Mouse (Mus musculus) limb, embryonic 11.5 days (tissue): ENCODE measurements around the gene Ptpn11. TPM values are rescaled to one million over a fixed set of nuclear protein-coding genes. Genes with fewer than 3 reads are reported as not detected.

Experiments
- ATAC-seq: fragments of 200-750 bp; cut with Nextera tagmentation; 2 replicates; pipeline ENCODE4 v1.8.0; 2017; ENCODE audit warnings: low read depth; ENCODE audit not compliant: insufficient number of reproducible peaks, low FRiP score, low TSS enrichment
- DNase-seq: peaks from one replicate; pipeline ENCODE4 v3.0.0-alpha.2; 2015; ENCODE audit warnings: low spot score
- H3K27ac ChIP-seq: fragments of 300-500 bp; sonication (generic); replicated peaks from 2 replicates; pipeline ENCODE4 v1.5.1; 2014; ENCODE audit warnings: low read depth, mild to moderate bottlenecking, low read length
- H3K27me3 ChIP-seq: fragments of 300-500 bp; sonication (generic); 2 replicates; pipeline ENCODE4 v1.6.1; 2014; ENCODE audit warnings: mild to moderate bottlenecking, low read length, mixed read lengths; ENCODE audit not compliant: control insufficient read depth, insufficient read depth
- H3K36me3 ChIP-seq: fragments of 300-500 bp; sonication (generic); 2 replicates; pipeline ENCODE4 v1.6.1; 2014; ENCODE audit warnings: mild to moderate bottlenecking, low read length, moderate library complexity, mixed read lengths; ENCODE audit not compliant: control insufficient read depth, insufficient read depth
- H3K4me1 ChIP-seq: fragments of 300-500 bp; sonication (generic); 2 replicates; pipeline ENCODE4 v1.6.1; 2014; ENCODE audit warnings: low read length, mixed read lengths; ENCODE audit not compliant: control insufficient read depth, insufficient read depth
- H3K4me2 ChIP-seq: fragments of 300-500 bp; sonication (generic); 2 replicates; pipeline ENCODE4 v1.6.1; 2014; ENCODE audit warnings: low read depth, mild to moderate bottlenecking, moderate library complexity; ENCODE audit not compliant: severe bottlenecking
- H3K4me3 ChIP-seq: fragments of 300-500 bp; sonication (generic); 2 replicates; pipeline ENCODE4 v1.5.1; 2014; ENCODE audit warnings: low read depth, low read length
- H3K9ac ChIP-seq: fragments of 300-500 bp; sonication (generic); 2 replicates; pipeline ENCODE4 v1.6.1; 2014; ENCODE audit warnings: mild to moderate bottlenecking, low read length
- H3K9me3 ChIP-seq: fragments of 300-500 bp; sonication (generic); 2 replicates; pipeline ENCODE4 v1.6.1; 2016; ENCODE audit warnings: low read length; ENCODE audit not compliant: control insufficient read depth
- WGBS: fragments of 180-500 bp; shearing (Covaris S2); extraction: QIAGEN DNeasy Blood & Tissue Kit; methylation state at CpG from one replicate; pipeline ENCODE4 v1.1.7; 2014; 5-methylcytosine and 5-hydroxymethylcytosine counted together
- polyA plus RNA-seq: library from polyadenylated mRNA; unstranded; fragments of >200 nt; fragmentation: Nextera tagmentation; extraction: Ambion mirVana; gene quantifications from 2 replicates; pipeline ENCODE4 v1.2.1, GENCODE M21; 2014

The Ptpn11 gene
- polyA plus RNA-seq, 1 experiment from 2014 or later, result 27.5 TPM

DNA sequence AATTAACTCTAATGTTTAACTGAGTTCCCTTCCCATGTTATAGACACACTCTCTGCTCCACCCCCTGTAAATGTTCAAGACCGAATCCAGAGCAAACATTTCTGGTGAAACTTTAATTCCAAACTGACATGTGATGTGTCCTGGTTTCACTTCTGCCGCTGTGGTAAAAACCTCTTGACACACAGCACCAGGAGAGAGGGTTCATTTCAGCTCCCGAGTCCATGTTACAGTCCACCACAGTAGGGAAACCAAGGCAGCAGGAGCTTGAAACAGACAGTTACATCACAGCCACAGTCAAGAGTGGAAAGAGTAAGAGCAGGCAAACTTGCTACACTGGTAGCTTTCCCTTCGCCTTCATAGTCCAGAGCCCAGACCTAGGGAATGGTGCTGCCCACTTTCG lies 94.5 kb downstream of the Ptpn11 start:
- Histone ChIP-seq H3K9me3 (no peaks in the 10 kb centered on the region), H3K36me3 (no peaks in the 10 kb centered on the region), H3K27me3 (no peaks in the 10 kb centered on the region), H3K9ac (no peak overlapping the region), H3K4me1 (no peaks in the 10 kb centered on the region), H3K27ac (no peak overlapping the region), H3K4me2 (no peak overlapping the region), H3K4me3 (no peak overlapping the region)
- DNase-seq (no peak), ATAC-seq (no peak)
- WGBS, result 89% methylated on average over 5 of the region's 5 CpGs

DNA sequence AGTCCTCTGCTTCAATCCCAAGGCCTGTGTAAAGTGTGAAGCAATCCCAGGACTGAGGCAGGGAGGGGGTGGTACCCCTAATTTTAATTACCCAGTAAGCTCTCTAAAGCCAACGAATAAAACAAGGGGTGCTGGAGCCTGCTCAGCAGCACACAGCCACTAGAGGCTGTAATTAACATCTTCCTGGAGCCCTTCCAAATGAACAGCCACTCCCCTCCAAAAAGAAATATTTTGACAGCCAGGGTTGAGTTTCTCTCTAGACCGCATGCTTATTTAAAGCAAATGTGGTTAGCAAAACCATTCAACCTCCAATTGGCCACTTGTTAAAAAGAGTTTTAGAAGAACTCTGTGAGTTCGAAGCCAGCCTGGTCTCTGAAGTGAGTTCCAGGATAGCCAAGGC lies 97.9 kb downstream of the Ptpn11 start:
- ATAC-seq, result no peak

DNA sequence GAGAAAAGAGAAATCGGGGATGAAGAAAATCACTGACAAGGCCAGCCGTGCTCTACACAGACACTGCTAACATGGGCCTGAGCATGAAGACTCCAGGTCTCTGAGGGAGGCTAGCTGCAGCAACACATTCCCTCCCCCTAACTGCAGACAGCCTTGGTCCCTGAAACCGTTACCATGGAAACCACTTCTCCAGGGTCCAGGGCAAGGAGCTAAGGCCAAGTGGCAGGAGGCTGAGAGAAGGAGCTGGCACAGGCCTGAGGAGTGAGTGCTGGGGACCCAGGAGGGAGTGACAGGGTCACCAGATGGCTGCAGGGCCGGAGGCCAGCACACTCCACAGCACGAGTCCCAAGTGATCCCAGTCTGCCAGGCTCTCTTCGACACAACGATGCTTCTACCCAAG lies 101.5 kb downstream of the Ptpn11 start:
- H3K4me2 ChIP-seq, result no peak overlapping the region
- no peaks in the 10 kb centered on the region for H3K27me3 ChIP-seq
- H3K36me3 ChIP-seq, result no peaks in the 10 kb centered on the region
- no peaks in the 10 kb centered on the region for H3K4me1 ChIP-seq
- H3K9ac ChIP-seq, result no peak overlapping the region
- DNase-seq (no peak), ATAC-seq (no peak)
- WGBS, result 82% methylated on average over 7 of the region's 7 CpGs
- H3K9me3 ChIP-seq, result no peaks in the 10 kb centered on the region
- H3K4me3 ChIP-seq, result no peak overlapping the region
- no peak overlapping the region for H3K27ac ChIP-seq

More for the DNA sequence above, 97.9 kb downstream of the Ptpn11 start:
- H3K9ac ChIP-seq, result no peak overlapping the region
- no peaks in the 10 kb centered on the region for H3K9me3 ChIP-seq
- H3K27ac ChIP-seq, result no peak overlapping the region
- H3K4me3 ChIP-seq, result no peak overlapping the region
- no peak overlapping the region for H3K4me2 ChIP-seq
- H3K4me1 ChIP-seq, result no peaks in the 10 kb centered on the region
- no peak for DNase-seq
- H3K36me3 ChIP-seq, result no peaks in the 10 kb centered on the region
- no peaks in the 10 kb centered on the region for H3K27me3 ChIP-seq
- WGBS, result 63% methylated on average over 3 of the region's 3 CpGs

DNA sequence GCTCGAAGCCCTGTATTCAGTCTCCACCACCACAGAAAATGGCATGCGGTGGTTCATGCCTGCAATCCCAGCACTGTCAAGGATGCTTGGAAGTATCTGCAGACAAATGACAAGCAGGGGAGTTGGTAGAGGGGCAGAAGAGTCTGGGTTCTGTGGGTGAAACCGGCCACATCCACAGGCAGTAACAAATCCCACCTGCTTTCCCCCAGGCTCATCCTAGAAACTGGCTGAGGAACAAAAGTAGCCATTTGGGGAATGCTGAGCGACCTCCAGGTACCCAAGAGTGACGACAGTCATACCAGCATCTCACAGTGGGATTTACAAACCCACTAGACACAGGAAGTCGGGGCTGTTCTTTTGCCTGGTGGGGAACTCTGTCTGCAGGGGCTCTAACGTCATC lies 103.5 kb downstream of the Ptpn11 start:
- DNase-seq (no peak), ATAC-seq (no peak)
- H3K4me3 ChIP-seq, result no peak overlapping the region
- no peaks in the 10 kb centered on the region for H3K4me1 ChIP-seq
- no peaks in the 10 kb centered on the region for H3K36me3 ChIP-seq
- H3K27ac ChIP-seq, result no peak overlapping the region
- H3K9ac ChIP-seq, result no peak overlapping the region
- 70% methylated on average over 7 of the region's 7 CpGs for WGBS
- H3K9me3 ChIP-seq, result no peaks in the 10 kb centered on the region
- no peak overlapping the region for H3K4me2 ChIP-seq
- H3K27me3 ChIP-seq, result no peaks in the 10 kb centered on the region

DNA sequence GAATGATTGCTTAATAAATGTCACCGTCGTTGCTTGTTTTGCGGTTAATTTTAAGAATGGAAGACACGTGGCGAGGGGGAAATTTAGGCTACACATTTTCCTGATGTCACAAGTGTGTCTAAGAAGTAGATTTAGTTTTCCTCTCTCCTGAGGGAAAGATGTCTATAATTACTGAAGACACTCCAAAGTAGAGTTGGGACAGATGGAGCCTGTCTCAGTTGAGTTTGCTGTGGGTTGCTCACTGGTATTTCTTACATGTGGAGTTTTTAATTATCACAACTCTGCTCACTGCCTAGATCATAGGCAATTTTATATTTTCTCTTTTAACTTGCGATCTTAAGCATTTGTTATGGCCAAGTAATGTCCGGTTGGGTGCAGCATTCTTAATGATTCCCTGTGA lies 108.6 kb downstream of the Ptpn11 start:
- DNase-seq (no peak), ATAC-seq (no peak)
- no peaks in the 10 kb centered on the region for H3K4me1 ChIP-seq
- no peak overlapping the region for H3K27ac ChIP-seq
- 89% methylated on average over 7 of the region's 7 CpGs for WGBS
- H3K9ac ChIP-seq, result no peak overlapping the region
- no peaks in the 10 kb centered on the region for H3K9me3 ChIP-seq
- H3K27me3 ChIP-seq, result no peaks in the 10 kb centered on the region
- H3K4me3 ChIP-seq, result no peak overlapping the region
- H3K36me3 ChIP-seq, result no peaks in the 10 kb centered on the region
- H3K4me2 ChIP-seq, result no peak overlapping the region

DNA sequence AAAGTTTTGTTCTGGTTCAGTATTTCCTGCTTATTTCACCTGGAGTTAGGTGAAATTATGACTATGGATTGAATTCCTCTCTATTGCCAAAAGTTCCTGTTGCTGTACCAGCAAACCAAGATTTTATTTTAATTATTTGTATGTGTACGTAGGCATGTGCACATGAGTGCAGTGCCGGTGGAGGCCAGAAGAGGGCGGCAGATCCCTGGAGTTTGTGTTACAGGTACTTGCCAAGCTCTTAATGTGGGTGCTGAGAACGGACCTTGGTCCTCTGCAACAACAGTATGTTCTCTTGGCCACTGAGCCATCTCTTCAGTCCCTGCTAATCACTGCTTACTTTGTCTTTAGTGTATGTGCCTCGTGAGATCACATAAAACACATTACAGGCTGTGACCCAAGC lies 109.4 kb downstream of the Ptpn11 start:
- Histone ChIP-seq H3K4me3 (no peak overlapping the region), H3K27ac (no peak overlapping the region), H3K9ac (no peak overlapping the region), H3K27me3 (no peaks in the 10 kb centered on the region), H3K36me3 (no peaks in the 10 kb centered on the region), H3K4me1 (no peaks in the 10 kb centered on the region), H3K9me3 (no peaks in the 10 kb centered on the region), H3K4me2 (no peak overlapping the region)
- DNase-seq (no peak), ATAC-seq (no peak)
- 77% methylated on average over 5 of the region's 5 CpGs for WGBS

Other genes with a start within 250 kb of the Ptpn11 start
- gene Rph3a, start 181.3 kb downstream of the Ptpn11 start, polyA plus RNA-seq, result not detected in 2 replicates
- gene Rpl6, start 13.1 kb upstream of the Ptpn11 start, polyA plus RNA-seq, result 801 and 821 TPM in 2 replicates
- gene Hectd4, start 28.8 kb upstream of the Ptpn11 start, polyA plus RNA-seq, result 6.5 and 6.6 TPM in 2 replicates
- 59.7 and 66.6 TPM in 2 replicates for gene Trafd1, start 194.2 kb upstream of the Ptpn11 start, polyA plus RNA-seq
- gene Naa25, start 206.5 kb upstream of the Ptpn11 start, polyA plus RNA-seq, result 42.6 and 47.0 TPM in 2 replicates